Mouse (Mus musculus) lung, embryonic 15.5 days (tissue): ENCODE measurements around the gene Olfr1348. TPM values are rescaled to one million over a fixed set of nuclear protein-coding genes. Genes with fewer than 3 reads are reported as not detected.
"Not testable (repeated sequence)": the region's sequence is repeated elsewhere in the genome, so short reads cannot be mapped to it uniquely, and the experiment has no call there.

Experiments
- ATAC-seq: fragments of 200-750 bp; cut with Nextera tagmentation; 2 replicates; pipeline ENCODE4 v1.8.0; 2017; ENCODE audit warnings: moderate number of reproducible peaks, borderline replicate concordance; ENCODE audit not compliant: low FRiP score, low TSS enrichment; ENCODE audit errors: extremely low read depth
- H3K27ac ChIP-seq: fragments of 300-500 bp; sonication (generic); 2 replicates; pipeline ENCODE4 v1.5.1; 2015; ENCODE audit warnings: moderate library complexity, mild to moderate bottlenecking, inconsistent platforms
- H3K27me3 ChIP-seq: fragments of 300-500 bp; sonication (generic); 2 replicates; pipeline ENCODE4 v1.6.1; 2015; ENCODE audit warnings: inconsistent platforms
- H3K36me3 ChIP-seq: fragments of 300-500 bp; sonication (generic); 2 replicates; pipeline ENCODE4 v1.6.1; 2015; ENCODE audit warnings: inconsistent platforms
- H3K4me1 ChIP-seq: fragments of 300-500 bp; sonication (generic); 2 replicates; pipeline ENCODE4 v1.6.1; 2015; ENCODE audit warnings: inconsistent platforms
- H3K4me2 ChIP-seq: fragments of 300-500 bp; sonication (generic); 2 replicates; pipeline ENCODE4 v1.6.1; 2015; ENCODE audit warnings: inconsistent platforms, mild to moderate bottlenecking, moderate library complexity
- H3K4me3 ChIP-seq: fragments of 300-500 bp; sonication (generic); 2 replicates; pipeline ENCODE4 v1.5.1; 2015; ENCODE audit warnings: mild to moderate bottlenecking, inconsistent platforms
- H3K9ac ChIP-seq: fragments of 300-500 bp; sonication (generic); 2 replicates; pipeline ENCODE4 v1.6.1; 2015; ENCODE audit warnings: inconsistent platforms
- H3K9me3 ChIP-seq: fragments of 300-500 bp; sonication (generic); 2 replicates; pipeline ENCODE4 v1.6.1; 2016; ENCODE audit warnings: inconsistent platforms
- WGBS: fragments of 180-500 bp; shearing (Covaris S2); methylation state at CpG from one replicate; pipeline ENCODE4 v1.1.7; 2015; 5-methylcytosine and 5-hydroxymethylcytosine counted together
- polyA plus RNA-seq: library from polyadenylated mRNA; unstranded; fragments of >200 nt; fragmentation: Nextera tagmentation; extraction: Ambion mirVana; gene quantifications from 2 replicates; pipeline ENCODE4 v1.2.1, GENCODE M21; 2015

Olfr1348 gene
- polyA plus RNA-seq: not detected in 2 replicates

- H3K4me3 ChIP-seq: no peak within 1 kb of the TSS
- 87% methylated on average over 1 of the region's 1 CpGs for WGBS
- no peak within 1 kb of the TSS for H3K4me2 ChIP-seq
- H3K27ac ChIP-seq: no peak within 1 kb of the TSS
- no peaks in the 10 kb centered on the region for H3K36me3 ChIP-seq
- H3K9me3 ChIP-seq: no peaks in the 10 kb centered on the region
- no peak for ATAC-seq
- no peak within 1 kb of the TSS for H3K9ac ChIP-seq
- no peaks in the 10 kb centered on the region for H3K27me3 ChIP-seq
- no peaks in the 10 kb centered on the region for H3K4me1 ChIP-seq
Observed at GRCm38 (mm10) chr7:6508648-6509047, at the start of gene Olfr1348. Gene Olfr1348, minus strand, starts transcription at chr7:6508748.

- H3K4me2 ChIP-seq: no peak overlapping the region
- no peak overlapping the region for H3K9ac ChIP-seq
- ATAC-seq: no peak
- 63% methylated on average over 5 of the region's 5 CpGs for WGBS
- no peaks in the 10 kb centered on the region for H3K36me3 ChIP-seq
- H3K9me3 ChIP-seq: no peaks in the 10 kb centered on the region
- no peaks in the 10 kb centered on the region for H3K4me1 ChIP-seq
- H3K27me3 ChIP-seq: no peaks in the 10 kb centered on the region
- no peak overlapping the region for H3K27ac ChIP-seq
- no peak overlapping the region for H3K4me3 ChIP-seq
Observed at GRCm38 (mm10) chr7:6526141-6526540, 17.6 kb upstream of the Olfr1348 start.

- no peaks in the 10 kb centered on the region for H3K36me3 ChIP-seq
- no peak overlapping the region for H3K4me3 ChIP-seq
Observed at GRCm38 (mm10) chr7:6525001-6525400, 16.5 kb upstream of the Olfr1348 start.

GRCm38 (mm10) chr7:6522850-6523249 lies 14.3 kb upstream of the Olfr1348 start, which contains the start of gene Olfr1349:
Gene Olfr1349, minus strand, starts transcription at chr7:6522950.
- Histone ChIP-seq H3K4me2 (no peak within 1 kb of the TSS), H3K27ac (no peak within 1 kb of the TSS)
- WGBS: 89% methylated on average over 5 of the region's 5 CpGs

More at GRCm38 (mm10) chr7:6525001-6525400, 16.5 kb upstream of the Olfr1348 start:
- no peaks in the 10 kb centered on the region for H3K9me3 ChIP-seq
- no peak for ATAC-seq
- no peak overlapping the region for H3K9ac ChIP-seq
- H3K27me3 ChIP-seq: no peaks in the 10 kb centered on the region
- H3K4me2 ChIP-seq: no peak overlapping the region
- 49% methylated on average over 3 of the region's 3 CpGs for WGBS
- no peaks in the 10 kb centered on the region for H3K4me1 ChIP-seq
- H3K27ac ChIP-seq: no peak overlapping the region

GRCm38 (mm10) chr7:6521666-6522065 lies 13.1 kb upstream of the Olfr1348 start:
- Histone ChIP-seq H3K4me3 (no peak overlapping the region), H3K27me3 (no peaks in the 10 kb centered on the region), H3K9me3 (no peaks in the 10 kb centered on the region), H3K4me2 (no peak overlapping the region), H3K27ac (no peak overlapping the region), H3K36me3 (no peaks in the 10 kb centered on the region), H3K9ac (no peak overlapping the region), H3K4me1 (no peaks in the 10 kb centered on the region)
- ATAC-seq: no peak
- WGBS: 33% methylated on average over 1 of the region's 1 CpGs

More at GRCm38 (mm10) chr7:6522850-6523249, 14.3 kb upstream of the Olfr1348 start, which contains the start of gene Olfr1349:
- no peaks in the 10 kb centered on the region for H3K4me1 ChIP-seq
- no peaks in the 10 kb centered on the region for H3K36me3 ChIP-seq
- H3K27me3 ChIP-seq: no peaks in the 10 kb centered on the region
- no peaks in the 10 kb centered on the region for H3K9me3 ChIP-seq
- H3K4me3 ChIP-seq: no peak within 1 kb of the TSS
- no peak within 1 kb of the TSS for H3K9ac ChIP-seq
- ATAC-seq: no peak

GRCm38 (mm10) chr7:6499655-6500054 lies 8.9 kb downstream of the Olfr1348 start, which contains the start of gene Olfr1347:
Gene Olfr1347, minus strand, starts transcription at chr7:6499755.
- 37% methylated on average over 1 of the region's 1 CpGs for WGBS
- Histone ChIP-seq H3K36me3 (no peaks in the 10 kb centered on the region), H3K4me3 (no peak within 1 kb of the TSS), H3K4me2 (no peak within 1 kb of the TSS), H3K9me3 (no peaks in the 10 kb centered on the region), H3K27me3 (no peaks in the 10 kb centered on the region), H3K4me1 (no peaks in the 10 kb centered on the region), H3K9ac (no peak within 1 kb of the TSS), H3K27ac (no peak within 1 kb of the TSS)
- no peak for ATAC-seq

- Histone ChIP-seq H3K27ac (no peak within 1 kb of the TSS), H3K9me3 (no peaks in the 10 kb centered on the region), H3K4me3 (no peak within 1 kb of the TSS), H3K36me3 (no peaks in the 10 kb centered on the region), H3K4me1 (no peaks in the 10 kb centered on the region), H3K4me2 (no peak within 1 kb of the TSS), H3K27me3 (no peaks in the 10 kb centered on the region), H3K9ac (no peak within 1 kb of the TSS)
- no peak for ATAC-seq
- 18% methylated on average over 2 of the region's 2 CpGs for WGBS
Observed at GRCm38 (mm10) chr7:6486841-6487240, 21.7 kb downstream of the Olfr1348 start, which contains the start of gene Olfr5. Gene Olfr5, minus strand, starts transcription at chr7:6486941.

GRCm38 (mm10) chr7:6477633-6478032 lies 30.9 kb downstream of the Olfr1348 start:
- H3K27me3 ChIP-seq, H3K4me2 ChIP-seq, H3K36me3 ChIP-seq, H3K9ac ChIP-seq, H3K9me3 ChIP-seq, H3K4me1 ChIP-seq, H3K4me3 ChIP-seq, H3K27ac ChIP-seq, ATAC-seq: not testable (repeated sequence)
- WGBS: 54% methylated on average over 2 of the region's 2 CpGs

- Histone ChIP-seq H3K27me3 (no peaks in the 10 kb centered on the region), H3K4me1 (no peaks in the 10 kb centered on the region), H3K9me3 (no peaks in the 10 kb centered on the region), H3K27ac (no peak within 1 kb of the TSS), H3K9ac (no peak within 1 kb of the TSS), H3K36me3 (no peaks in the 10 kb centered on the region), H3K4me2 (no peak within 1 kb of the TSS), H3K4me3 (no peak within 1 kb of the TSS)
- no peak for ATAC-seq
Observed at GRCm38 (mm10) chr7:6466951-6467350, 41.6 kb downstream of the Olfr1348 start, which contains the start of gene Olfr1346. Gene Olfr1346, plus strand, starts transcription at chr7:6467101.

GRCm38 (mm10) chr7:6456399-6456798 lies 52.1 kb downstream of the Olfr1348 start:
- no peaks in the 10 kb centered on the region for H3K36me3 ChIP-seq
- no peaks in the 10 kb centered on the region for H3K9me3 ChIP-seq
- H3K4me1 ChIP-seq: no peaks in the 10 kb centered on the region
- H3K4me3 ChIP-seq: no peak overlapping the region
- ATAC-seq: no peak
- WGBS: 37% methylated on average over 3 of the region's 3 CpGs
- no peaks in the 10 kb centered on the region for H3K27me3 ChIP-seq
- H3K9ac ChIP-seq: no peak overlapping the region
- H3K27ac ChIP-seq: no peak overlapping the region
- H3K4me2 ChIP-seq: no peak overlapping the region

- H3K9ac ChIP-seq: no peak within 1 kb of the TSS
- H3K4me2 ChIP-seq: no peak within 1 kb of the TSS
- H3K4me1 ChIP-seq: no peaks in the 10 kb centered on the region
- no peak within 1 kb of the TSS for H3K27ac ChIP-seq
- no peaks in the 10 kb centered on the region for H3K9me3 ChIP-seq
- no peaks in the 10 kb centered on the region for H3K27me3 ChIP-seq
- no peak within 1 kb of the TSS for H3K4me3 ChIP-seq
- no peaks in the 10 kb centered on the region for H3K36me3 ChIP-seq
- ATAC-seq: no peak
Observed at GRCm38 (mm10) chr7:6455868-6456267, 52.7 kb downstream of the Olfr1348 start, which contains the start of gene Olfr1336. Gene Olfr1336, plus strand, starts transcription at chr7:6456168.
